Mouse (Mus musculus) olfactory bulb, adult 2 months (tissue): Measurements from ENCODE around the gene Rsph14.

Source experiments
- CTCF ChIP-seq: fragments of 200-500 bp; IDR thresholded peaks from 2 replicates; pipeline ENCODE4 v1.5.1; 2012; ENCODE audit warnings: low read depth, mild to moderate bottlenecking, low read length, moderate library complexity; ENCODE audit not compliant: insufficient read depth
- POLR2A ChIP-seq: fragments of 200-500 bp; IDR thresholded peaks from 2 replicates; pipeline ENCODE4 v1.6.1; 2012; ENCODE audit warnings: mild to moderate bottlenecking, low read depth, low read length, moderate library complexity; ENCODE audit not compliant: insufficient read depth

DNA sequence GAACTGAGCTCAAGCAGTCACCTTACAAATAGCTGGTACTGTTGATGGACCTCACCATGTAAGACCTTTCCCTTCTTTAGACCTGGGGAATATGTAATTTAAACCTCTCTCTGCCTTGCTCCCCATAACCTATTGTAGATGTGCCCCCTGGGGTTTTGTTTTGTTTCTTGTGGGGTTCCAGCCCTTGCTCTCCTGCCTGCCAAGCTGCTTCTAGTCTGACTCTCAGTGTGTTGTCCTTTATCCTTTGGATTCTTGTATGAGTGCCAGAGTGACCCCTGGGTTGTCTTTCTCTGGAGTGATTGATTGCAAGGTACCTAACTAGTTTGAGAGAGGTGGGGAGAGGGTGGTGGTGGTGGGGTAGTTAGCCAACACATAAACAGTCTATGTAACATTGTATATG, 35.1 kb upstream of the Rsph14 start:
- TF ChIP-seq POLR2A (no peak), CTCF (no peak)
